Mouse (Mus musculus): ENCODE measurements at regions not wholly inside any gene's neighbourhood (a gene's known extent, or its start where the extent isn't known, plus 50 kb on each side); places are given as distances from the start of the nearest gene placed in this dataset.

- no peak overlapping the region for H3K4me2 ChIP-seq (replicated peaks)
- no peak overlapping the region for H3K9ac ChIP-seq (replicated peaks)
- ATAC-seq (replicated peaks) = no peak
- 62% methylated on average over 6 of the region's 6 CpGs for WGBS
- no peak overlapping the region for H3K4me3 ChIP-seq
- no peak overlapping the region for H3K27ac ChIP-seq (replicated peaks)
- no peaks in the 10 kb centered on the region for H3K9me3 ChIP-seq
- no peaks in the 10 kb centered on the region for H3K27me3 ChIP-seq
- H3K4me1 ChIP-seq = 0 out of 2 replicates have a peak, but pooled peaks cover 4% of the 10 kb centered on the region
- H3K36me3 ChIP-seq = no peaks in the 10 kb centered on the region
These were observed 92.6 kb upstream of the Ctsc start for GRCm38 (mm10) chr7:88185120-88185796.

- Histone ChIP-seq H3K27me3 (no peaks in the 10 kb centered on the region), H3K4me2 (replicated peaks) (no peak overlapping the region), H3K36me3 (no peaks in the 10 kb centered on the region), H3K4me3 (no peak overlapping the region), H3K9me3 (no peaks in the 10 kb centered on the region), H3K9ac (replicated peaks) (no peak overlapping the region), H3K27ac (replicated peaks) (no peak overlapping the region), H3K4me1 (0 out of 2 replicates have a peak, but pooled peaks cover 4% of the 10 kb centered on the region)
- 59% methylated on average over 2 of the region's 2 CpGs for WGBS
- ATAC-seq (replicated peaks) = peak; percentile 81
These were observed 90.3 kb upstream of the Ctsc start for GRCm38 (mm10) chr7:88187555-88187954.

GRCm38 (mm10) chr7:88192771-88193170, 85.1 kb upstream of the Ctsc start:
- Histone ChIP-seq H3K9ac (replicated peaks) (no peak overlapping the region), H3K4me3 (no peak overlapping the region), H3K27ac (replicated peaks) (no peak overlapping the region), H3K9me3 (no peaks in the 10 kb centered on the region), H3K27me3 (no peaks in the 10 kb centered on the region), H3K4me2 (replicated peaks) (no peak overlapping the region), H3K36me3 (no peaks in the 10 kb centered on the region), H3K4me1 (no peaks in the 10 kb centered on the region)
- WGBS = 86% methylated on average over 2 of the region's 2 CpGs
- no peak for ATAC-seq (replicated peaks)

GRCm38 (mm10) chr7:88199043-88199442, 78.8 kb upstream of the Ctsc start:
- ATAC-seq (replicated peaks) = no peak
- H3K27me3 ChIP-seq = no peaks in the 10 kb centered on the region
- H3K9ac ChIP-seq (replicated peaks) = no peak overlapping the region

GRCm38 (mm10) chr7:88199929-88200538, 77.9 kb upstream of the Ctsc start:
- H3K9me3 ChIP-seq = no peaks in the 10 kb centered on the region
- H3K27ac ChIP-seq (replicated peaks) = no peak overlapping the region
- no peaks in the 10 kb centered on the region for H3K4me1 ChIP-seq
- H3K4me3 ChIP-seq = no peak overlapping the region
- ATAC-seq (replicated peaks) = no peak
- H3K36me3 ChIP-seq = no peaks in the 10 kb centered on the region
- H3K9ac ChIP-seq (replicated peaks) = no peak overlapping the region
- H3K4me2 ChIP-seq (replicated peaks) = no peak overlapping the region
- WGBS = 82% methylated on average over 5 of the region's 5 CpGs
- H3K27me3 ChIP-seq = no peaks in the 10 kb centered on the region

More at GRCm38 (mm10) chr7:88199043-88199442, 78.8 kb upstream of the Ctsc start:
- Histone ChIP-seq H3K4me3 (no peak overlapping the region), H3K27ac (replicated peaks) (no peak overlapping the region), H3K9me3 (no peaks in the 10 kb centered on the region), H3K36me3 (no peaks in the 10 kb centered on the region), H3K4me2 (replicated peaks) (no peak overlapping the region), H3K4me1 (no peaks in the 10 kb centered on the region)
- WGBS = 54% methylated on average over 4 of the region's 4 CpGs

GRCm38 (mm10) chr7:88201658-88202364, 76.1 kb upstream of the Ctsc start:
- WGBS = 88% methylated on average over 3 of the region's 3 CpGs
- no peak overlapping the region for H3K4me3 ChIP-seq
- H3K9me3 ChIP-seq = no peaks in the 10 kb centered on the region
- H3K4me2 ChIP-seq (replicated peaks) = no peak overlapping the region
- ATAC-seq (replicated peaks) = no peak
- H3K36me3 ChIP-seq = no peaks in the 10 kb centered on the region
- no peaks in the 10 kb centered on the region for H3K27me3 ChIP-seq
- H3K4me1 ChIP-seq = peaks cover 8% of the 10 kb centered on the region
- H3K9ac ChIP-seq (replicated peaks) = no peak overlapping the region
- no peak overlapping the region for H3K27ac ChIP-seq (replicated peaks)

DNA sequence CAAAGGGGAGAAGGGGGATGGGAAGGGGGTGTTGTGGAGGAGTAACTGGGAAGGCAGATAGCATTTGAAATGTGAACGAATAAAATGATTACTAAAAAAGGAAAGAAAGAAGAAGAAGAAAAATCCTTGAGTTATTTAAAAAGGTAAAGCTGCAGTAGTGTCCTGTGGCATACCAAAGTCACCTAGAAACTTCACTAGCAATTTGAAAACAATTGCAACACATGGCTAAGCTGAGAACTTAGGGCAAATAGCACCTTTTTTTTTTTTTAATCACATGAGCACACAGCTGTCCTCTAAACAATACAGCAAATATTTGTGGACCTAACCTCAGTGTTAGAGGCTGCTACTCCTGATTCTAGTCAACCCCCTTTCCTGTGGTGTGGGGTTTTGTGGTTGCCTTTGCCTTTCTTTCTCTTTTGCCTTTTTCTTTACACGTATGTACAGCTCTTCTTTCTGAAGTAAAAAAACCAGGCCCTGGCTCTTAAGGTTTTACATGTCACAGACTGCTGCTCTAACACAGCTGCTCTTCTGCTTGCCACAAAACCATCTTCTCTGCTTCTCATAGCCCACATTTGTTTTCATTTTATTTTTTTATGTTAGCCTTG, 71.6 kb upstream of the Ctsc start:
- ATAC-seq (replicated peaks) = peak; percentile 36; the same call in 1 of the 2 replicates
- no peaks in the 10 kb centered on the region for H3K27me3 ChIP-seq
- no peak overlapping the region; the same call in 1 of the 2 replicates for H3K27ac ChIP-seq (replicated peaks)
- no peaks in the 10 kb centered on the region for H3K9me3 ChIP-seq
- H3K4me3 ChIP-seq = no peak overlapping the region
- 25% methylated on average over 2 of the region's 2 CpGs for WGBS
- no peak overlapping the region for H3K4me2 ChIP-seq (replicated peaks)
- no peaks in the 10 kb centered on the region for H3K36me3 ChIP-seq
- peaks cover 14% of the 10 kb centered on the region for H3K4me1 ChIP-seq
- no peak overlapping the region for H3K9ac ChIP-seq (replicated peaks)

DNA sequence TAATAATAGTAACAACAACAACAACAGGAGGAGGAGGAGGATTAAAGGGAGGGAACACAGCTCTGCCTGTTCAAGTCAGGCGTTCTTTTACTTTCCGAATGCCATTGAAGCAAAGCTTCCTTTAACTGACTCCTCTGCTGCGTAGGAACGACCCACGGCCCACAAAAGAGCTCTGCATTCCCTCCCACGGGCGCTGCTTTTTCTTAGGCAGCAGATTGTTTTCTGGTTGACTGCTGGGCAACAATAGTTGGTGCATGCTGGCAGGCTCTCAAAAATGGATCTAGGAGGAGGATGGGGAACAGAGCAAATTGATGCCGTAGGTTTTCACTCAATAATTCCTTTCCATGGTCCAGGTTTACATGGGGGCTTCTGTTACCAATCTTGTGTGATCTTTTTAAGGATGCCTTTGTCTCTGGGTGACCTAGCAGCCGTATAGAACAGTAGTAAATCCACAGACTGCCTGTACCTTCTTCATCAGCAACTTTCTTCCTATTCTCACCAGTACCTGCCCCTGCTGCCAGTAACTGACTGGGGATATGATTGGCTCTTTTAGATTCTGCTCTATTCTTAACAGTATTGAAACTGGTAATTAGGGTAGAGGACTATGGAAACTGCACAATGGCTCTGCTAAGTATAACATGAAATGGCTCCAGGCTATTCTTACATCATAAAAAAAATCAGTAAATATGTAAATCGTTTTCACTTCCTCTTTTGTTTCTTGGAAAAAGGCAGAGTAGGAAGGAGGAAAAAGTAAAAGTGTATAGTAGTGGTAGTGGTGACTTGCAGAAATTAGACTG, 70.8 kb upstream of the Ctsc start:
- peak overlapping the region; percentile 17 for H3K4me2 ChIP-seq (replicated peaks)
- H3K9me3 ChIP-seq = no peaks in the 10 kb centered on the region
- H3K27me3 ChIP-seq = no peaks in the 10 kb centered on the region
- no peak overlapping the region for H3K4me3 ChIP-seq
- no peak overlapping the region for H3K9ac ChIP-seq (replicated peaks)
- H3K36me3 ChIP-seq = no peaks in the 10 kb centered on the region
- H3K27ac ChIP-seq (replicated peaks) = peak overlapping the region; percentile 70
- 4% methylated on average over 10 of the region's 10 CpGs for WGBS
- peak; percentile 83 for ATAC-seq (replicated peaks)
- H3K4me1 ChIP-seq = peaks cover 14% of the 10 kb centered on the region

- Histone ChIP-seq H3K9me3 (no peaks in the 10 kb centered on the region), H3K36me3 (no peaks in the 10 kb centered on the region), H3K27me3 (no peaks in the 10 kb centered on the region), H3K9ac (replicated peaks) (no peak overlapping the region), H3K4me2 (replicated peaks) (no peak overlapping the region), H3K4me1 (no peaks in the 10 kb centered on the region), H3K27ac (replicated peaks) (no peak overlapping the region), H3K4me3 (no peak overlapping the region)
- WGBS = 75% methylated on average over 2 of the region's 2 CpGs
- ATAC-seq (replicated peaks) = no peak
These were observed 63.1 kb upstream of the Ctsc start for GRCm38 (mm10) chr7:88214713-88215198.

DNA sequence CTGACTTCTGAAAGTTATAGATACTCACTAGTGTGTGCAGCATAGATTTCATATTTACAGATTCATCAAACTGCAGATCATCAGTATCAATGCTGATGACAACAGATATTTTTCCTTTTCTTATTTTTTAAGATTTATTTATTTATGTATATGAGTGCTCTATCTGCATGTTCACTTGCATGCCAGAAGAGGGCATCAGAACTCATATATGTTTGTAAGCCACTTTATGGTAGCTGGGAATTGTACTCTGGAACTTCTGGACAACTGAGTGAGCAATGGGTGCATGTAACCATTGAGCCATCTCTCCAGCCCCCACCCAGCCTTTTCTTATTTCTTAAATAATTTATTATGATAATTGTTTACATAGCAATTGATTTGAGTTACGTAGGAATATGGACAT, 62.5 kb upstream of the Ctsc start:
- Histone ChIP-seq H3K27ac (replicated peaks) (no peak overlapping the region), H3K4me3 (no peak overlapping the region), H3K4me2 (replicated peaks) (no peak overlapping the region), H3K4me1 (no peaks in the 10 kb centered on the region), H3K9ac (replicated peaks) (no peak overlapping the region), H3K36me3 (no peaks in the 10 kb centered on the region), H3K27me3 (no peaks in the 10 kb centered on the region), H3K9me3 (no peaks in the 10 kb centered on the region)
- ATAC-seq (replicated peaks) = no peak
- 96% methylated on average over 1 of the region's 1 CpGs for WGBS

DNA sequence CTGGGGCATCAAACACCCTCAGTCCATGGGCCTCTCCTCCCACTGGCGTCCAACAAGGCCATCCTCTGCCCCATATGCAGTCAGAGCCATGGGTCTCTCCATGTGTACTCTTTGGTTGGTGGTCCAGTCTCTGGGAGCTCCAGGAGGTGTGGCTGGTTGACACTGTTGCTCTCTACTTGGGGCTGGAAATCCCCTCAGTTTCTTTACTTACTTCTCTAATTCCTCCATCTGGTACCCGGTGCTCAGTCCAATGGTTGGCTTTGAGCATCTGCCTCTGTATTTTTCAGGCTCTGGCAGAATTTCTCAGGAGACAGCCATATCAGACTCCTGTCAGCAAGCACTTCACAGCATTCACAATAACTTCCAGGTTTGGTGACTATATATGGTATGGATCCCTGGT, 55.7 kb upstream of the Ctsc start:
- H3K4me1 ChIP-seq = no peaks in the 10 kb centered on the region
- H3K9me3 ChIP-seq = no peaks in the 10 kb centered on the region
- H3K27me3 ChIP-seq = no peaks in the 10 kb centered on the region
- H3K4me3 ChIP-seq = no peak overlapping the region
- no peaks in the 10 kb centered on the region for H3K36me3 ChIP-seq
- ATAC-seq (replicated peaks) = no peak
- H3K4me2 ChIP-seq (replicated peaks) = no peak overlapping the region
- 70% methylated on average over 2 of the region's 2 CpGs for whole genome bisulfite sequencing
- H3K27ac ChIP-seq (replicated peaks) = no peak overlapping the region
- no peak overlapping the region for H3K9ac ChIP-seq (replicated peaks)
